Mouse (Mus musculus) layer of hippocampus, adult 18-20 months (tissue): ENCODE measurements at regions not wholly inside any gene's neighbourhood (a gene's known extent, or its start where the extent isn't known, plus 50 kb on each side); places are given as distances from the start of the nearest gene placed in this dataset.

Source experiments
- DNase-seq, 2 experiments: peaks; one replicate each; pipeline ENCODE4 v3.0.0; 2022; ENCODE audit warnings: low spot score in 2 of 2

DNA sequence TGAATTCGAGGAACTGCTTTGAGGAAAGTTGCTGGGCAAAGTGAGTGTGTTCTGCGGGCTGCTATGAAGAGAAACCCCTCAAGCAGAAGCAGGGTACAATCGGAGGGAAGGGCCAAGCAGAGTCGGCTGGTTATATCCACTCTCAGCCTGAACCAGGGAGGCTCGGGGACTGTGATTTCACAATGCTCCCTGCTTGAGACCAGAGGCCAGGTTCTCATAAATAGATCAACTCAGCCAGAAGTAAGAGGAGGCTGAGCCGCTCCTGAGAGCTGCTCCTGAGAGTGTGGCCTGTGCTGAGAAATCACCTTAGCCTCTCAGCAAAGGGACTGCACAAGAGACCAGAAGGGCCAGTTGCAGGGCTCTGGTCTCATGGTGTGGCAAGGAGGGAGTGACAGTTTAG, 149.6 kb downstream of the Tfap2c start:
- no peak for DNase-seq

DNA sequence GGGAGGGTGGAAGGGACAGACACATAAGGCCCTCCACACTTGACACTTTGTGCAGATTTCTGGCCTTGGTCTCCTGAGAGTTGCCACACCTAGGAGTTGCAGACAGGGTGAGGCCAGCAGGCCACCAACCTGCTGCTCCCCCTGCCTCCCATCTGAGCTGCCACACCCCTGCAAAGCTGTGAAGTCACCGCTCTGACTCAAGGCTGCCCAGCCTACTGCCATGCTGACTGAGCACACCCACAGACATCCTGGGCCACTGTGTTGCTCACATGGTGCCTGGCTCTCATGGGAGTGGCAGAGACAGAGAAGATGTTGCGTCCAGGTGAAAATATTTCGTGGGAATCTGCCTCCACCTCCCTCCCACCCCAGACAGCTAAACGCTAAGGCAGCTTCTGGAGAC, 150.3 kb downstream of the Tfap2c start:
- DNase-seq: no peak

DNA sequence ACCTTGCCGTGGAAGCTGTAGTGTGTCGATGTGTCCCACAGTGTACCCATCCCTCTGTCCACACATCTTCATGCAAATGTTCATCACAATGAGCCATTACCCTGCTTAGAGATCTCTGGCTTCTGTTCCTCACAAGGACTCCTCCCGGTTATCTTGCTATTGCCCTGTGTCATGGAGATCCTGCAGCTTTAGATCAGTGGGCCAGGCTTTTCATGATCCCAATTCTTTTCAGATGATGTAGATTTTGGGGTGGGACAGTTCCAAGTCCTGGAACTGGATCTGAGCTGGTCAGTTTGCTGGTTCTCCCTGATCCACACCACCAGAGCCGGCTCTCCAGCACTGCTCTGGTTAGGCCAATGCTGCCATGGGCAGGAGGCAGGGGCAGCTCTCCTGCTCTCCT, 161.2 kb downstream of the Tfap2c start:
- DNase-seq: no peak

DNA sequence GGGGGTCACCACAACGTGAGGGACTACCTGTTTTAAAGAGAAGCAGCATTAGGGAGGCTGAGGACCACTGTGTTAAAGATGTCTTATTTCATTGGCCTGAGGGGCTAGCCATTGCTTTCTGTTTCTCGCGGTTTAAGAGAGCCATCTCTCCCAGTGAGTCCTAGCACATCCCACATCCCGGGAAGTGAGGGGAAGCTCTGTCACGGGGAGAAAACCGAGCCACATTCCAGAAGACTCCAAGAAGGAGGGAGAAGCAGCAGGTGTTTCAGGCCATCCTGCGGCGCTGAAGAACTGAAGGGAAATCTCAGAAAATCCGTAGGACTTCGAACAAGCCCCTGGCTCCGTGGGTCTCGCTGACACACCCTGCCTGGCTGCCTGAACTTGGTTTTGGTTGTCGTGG, 177.3 kb downstream of the Tfap2c start:
- DNase-seq: no peak

DNA sequence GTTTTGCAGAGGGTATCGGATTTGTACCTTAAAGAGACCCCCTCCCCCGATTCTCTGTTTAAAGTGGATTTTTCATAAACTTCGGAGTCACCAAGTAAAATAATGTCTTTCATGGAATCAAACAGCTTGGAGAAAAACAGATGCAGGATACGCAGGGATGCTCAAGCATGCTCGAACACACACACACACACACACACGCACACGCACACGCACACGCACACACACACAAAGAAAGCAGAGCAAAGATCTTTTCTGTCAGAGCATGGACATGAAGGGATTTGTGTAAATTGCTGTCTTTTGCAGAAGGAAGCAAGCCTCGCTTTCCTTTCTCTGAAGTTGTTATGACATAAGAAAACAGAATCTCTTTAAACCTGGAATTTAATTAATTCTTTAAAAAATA, 178.2 kb downstream of the Tfap2c start:
- no peak for DNase-seq

DNA sequence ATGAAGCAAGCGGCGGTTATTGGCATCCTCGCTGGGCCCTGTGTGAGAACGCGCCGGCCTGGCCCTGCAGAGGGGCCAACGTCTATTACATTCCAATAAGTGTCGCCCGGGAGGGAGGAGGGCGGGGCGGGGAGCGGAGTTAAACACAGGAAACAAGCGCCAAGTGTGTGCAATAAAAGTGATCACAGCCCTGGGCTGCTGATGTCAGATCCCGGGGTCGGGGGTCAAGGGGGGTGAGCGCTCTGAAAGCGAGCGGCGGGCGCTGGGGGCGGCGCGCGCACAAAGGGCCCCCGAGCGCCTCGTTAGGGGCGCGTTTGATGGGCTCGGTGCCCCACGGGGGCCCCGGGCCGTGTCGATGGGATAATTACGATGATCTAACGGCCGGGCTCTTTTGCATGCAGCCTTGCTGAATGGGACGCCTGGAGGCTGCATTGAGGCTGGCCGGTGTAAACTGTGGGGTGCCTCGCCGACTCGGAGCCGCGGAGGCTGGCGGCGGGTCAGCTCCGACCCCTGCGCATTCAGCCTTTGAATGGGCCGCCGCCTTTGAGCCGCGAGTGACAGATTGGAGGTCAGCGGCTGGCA, 178.9 kb downstream of the Tfap2c start:
- DNase-seq: peak in 1 of 2 experiments; percentile 11

- no peak for DNase-seq
Measured at GRCm38 (mm10) chr2:172729151-172729550, 179.8 kb downstream of the Tfap2c start.

DNA sequence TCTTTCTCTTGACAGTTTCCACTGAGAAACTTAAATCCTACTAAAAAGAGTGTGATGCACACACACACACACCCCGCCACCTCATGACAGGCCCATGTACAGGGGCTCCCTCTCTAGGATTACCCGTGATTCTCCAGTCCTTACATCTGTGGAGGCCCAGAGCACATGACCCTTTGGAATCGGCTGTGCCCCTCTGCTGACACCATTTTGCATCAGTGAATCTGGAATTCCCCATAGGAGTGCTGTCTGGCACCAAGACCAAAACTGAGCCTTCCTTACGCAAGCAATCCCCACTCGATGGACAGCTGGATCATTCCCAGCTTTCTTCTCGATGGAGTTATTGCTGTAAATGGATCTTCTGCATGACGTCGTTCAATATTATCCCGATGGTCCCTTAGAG, 180.3 kb downstream of the Tfap2c start:
- no peak for DNase-seq

GRCm38 (mm10) chr2:172731408-172731807, 182.0 kb downstream of the Tfap2c start:
- DNase-seq: no peak

- no peak for DNase-seq
Measured at GRCm38 (mm10) chr2:172732453-172733210, 183.2 kb downstream of the Tfap2c start.

DNA sequence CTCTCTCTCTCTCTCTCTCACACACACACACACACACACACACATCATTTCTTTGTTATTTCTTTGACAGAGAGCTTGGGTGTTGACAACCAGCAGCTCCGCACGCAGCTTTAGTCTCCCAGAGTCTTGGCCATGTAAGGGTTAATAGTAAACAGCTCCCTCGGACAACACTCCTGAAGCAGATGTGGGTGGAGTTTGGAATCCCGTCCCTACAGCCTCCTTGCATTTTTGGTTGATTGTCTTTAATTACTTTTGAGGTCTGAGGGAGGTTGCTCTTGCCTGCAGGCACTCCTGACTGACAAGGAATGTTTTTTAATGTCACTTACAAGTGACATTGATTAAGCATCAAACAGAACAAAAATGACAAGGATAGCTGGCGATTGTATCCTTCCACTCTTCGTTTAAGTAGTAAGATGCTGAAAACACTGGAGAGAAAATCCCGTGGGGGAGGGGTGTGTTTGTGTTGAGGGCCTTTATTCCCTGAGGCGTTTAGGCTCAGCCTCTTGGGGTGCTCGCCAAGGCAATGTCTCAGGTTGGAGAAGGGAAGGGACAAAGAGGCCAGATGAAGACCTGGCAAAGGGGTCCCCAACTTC, 184.1 kb downstream of the Tfap2c start:
- DNase-seq: no peak

DNA sequence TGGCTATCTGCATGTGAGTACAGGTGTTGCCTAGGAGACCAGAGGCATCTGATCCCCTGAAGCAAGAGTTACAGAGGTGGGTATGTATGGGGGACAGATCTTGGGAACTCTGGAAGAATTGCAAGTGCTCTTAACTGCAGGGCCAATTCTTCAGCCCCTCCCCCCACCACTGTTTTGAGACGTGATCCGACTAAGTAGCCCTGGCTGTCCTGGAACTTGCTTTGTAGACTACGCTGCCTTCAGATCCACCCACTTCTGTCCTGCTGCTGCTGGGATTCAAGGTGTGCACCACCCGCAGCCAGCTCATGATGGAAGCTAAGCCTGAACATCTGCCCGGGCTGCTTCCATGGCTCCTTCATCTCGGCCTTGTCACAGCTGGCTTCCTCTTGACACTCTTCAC, 186.2 kb downstream of the Tfap2c start:
- DNase-seq: no peak

DNA sequence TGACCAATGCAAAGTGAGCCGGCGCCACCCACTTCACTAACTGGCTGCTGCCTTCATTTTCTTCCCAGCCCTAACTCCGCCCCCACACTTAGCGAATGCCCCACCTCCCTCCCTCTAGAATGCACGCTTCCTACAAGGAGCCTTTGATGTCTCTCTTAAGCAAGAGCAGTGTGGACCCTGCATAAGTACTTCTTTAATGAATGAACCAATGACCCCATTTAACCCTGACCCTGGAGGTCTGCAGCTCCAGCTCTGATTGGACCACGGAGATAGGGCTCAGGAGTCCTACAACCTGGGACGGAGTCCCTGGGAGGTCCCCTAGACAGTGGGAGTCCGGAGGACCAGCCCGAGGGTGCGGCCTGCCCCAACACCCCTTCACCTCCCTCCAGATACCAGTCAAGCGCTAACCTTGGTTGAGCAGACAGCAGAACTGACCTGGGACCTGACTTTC, 189.7 kb downstream of the Tfap2c start:
- DNase-seq: no peak

DNA sequence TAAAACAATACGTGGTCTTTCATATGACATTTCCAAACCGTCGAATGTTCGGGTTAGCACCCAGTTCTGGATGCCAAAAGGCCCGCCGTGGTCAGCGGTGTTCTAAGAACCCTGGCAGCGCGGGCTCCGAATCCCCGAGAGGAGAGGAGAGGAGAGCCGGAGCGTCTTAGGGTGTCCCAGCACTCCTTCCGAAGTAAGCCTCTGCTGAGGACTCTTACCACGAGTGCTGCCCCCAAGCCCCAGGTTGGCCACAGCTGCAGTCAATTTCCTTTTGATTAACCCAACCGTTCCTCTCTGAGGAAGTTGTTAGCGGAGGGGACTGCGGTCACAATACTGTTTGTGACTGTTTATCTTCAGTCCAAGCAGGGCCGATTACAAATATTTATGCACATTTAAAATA, 190.1 kb downstream of the Tfap2c start:
- DNase-seq: no peak

DNA sequence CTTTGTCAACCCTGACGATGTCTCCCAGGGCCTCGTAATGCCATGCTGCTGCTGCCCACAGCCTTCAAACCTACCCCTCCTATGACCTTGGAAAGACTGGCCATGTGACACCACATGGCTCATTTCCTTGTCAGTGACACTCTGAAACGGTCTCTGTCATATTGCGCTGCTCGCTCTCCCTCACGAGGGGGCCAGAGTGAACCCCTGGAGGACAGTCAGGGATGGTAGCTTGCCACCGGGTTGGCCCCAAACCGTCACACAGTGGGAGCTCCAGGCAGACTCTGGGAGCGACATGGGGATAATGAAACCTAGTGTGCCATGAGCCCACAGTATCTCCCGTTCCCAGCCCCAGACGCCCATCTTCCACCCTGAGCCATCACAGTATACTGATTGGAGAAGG, 188.8 kb downstream of the Bmp7 start:
- DNase-seq: no peak

- DNase-seq: no peak
Measured at GRCm38 (mm10) chr2:172755686-172756471, 184.2 kb downstream of the Bmp7 start.

DNA sequence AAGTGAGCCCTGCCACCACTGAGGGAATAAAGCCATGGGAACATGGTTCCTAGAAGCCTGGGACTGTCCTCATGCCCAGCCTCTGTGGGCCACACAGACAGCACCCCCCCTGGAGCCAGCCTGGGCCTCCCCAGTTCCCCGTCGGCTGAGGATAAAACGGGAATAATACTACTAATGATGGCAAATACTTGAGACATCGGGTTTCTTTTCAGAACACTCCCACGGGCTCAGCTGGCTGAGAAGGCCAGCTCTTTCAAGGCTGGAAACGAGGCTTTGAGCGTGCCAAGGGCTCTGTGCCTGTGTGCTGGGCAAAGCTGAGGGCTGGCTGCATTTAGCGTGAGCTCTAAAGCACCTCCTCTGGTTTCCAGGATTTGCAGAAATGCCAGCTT, 183.7 kb downstream of the Bmp7 start:
- peak; percentile 29 to 61 for DNase-seq

DNA sequence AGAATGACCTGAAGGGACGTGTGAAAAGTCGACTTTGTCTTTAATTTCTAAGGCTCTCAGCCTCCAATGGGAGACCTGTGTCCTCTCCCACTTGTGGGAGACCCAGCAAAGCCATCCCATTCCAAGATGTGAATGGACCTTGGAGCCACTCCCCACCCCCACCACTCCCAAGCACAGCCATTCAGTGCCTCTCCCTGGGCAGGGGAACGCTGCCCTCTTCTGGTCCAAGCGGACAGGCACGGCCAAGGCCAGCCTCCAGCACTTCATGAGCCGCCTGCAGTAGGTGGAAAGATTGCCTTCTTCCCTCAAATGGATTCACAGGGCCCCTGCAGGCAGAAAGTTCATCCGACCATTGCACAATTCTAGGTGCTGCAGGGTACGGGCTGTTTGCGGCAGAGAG, 181.6 kb downstream of the Bmp7 start:
- DNase-seq: peak in 1 of 2 experiments; percentile 39

DNA sequence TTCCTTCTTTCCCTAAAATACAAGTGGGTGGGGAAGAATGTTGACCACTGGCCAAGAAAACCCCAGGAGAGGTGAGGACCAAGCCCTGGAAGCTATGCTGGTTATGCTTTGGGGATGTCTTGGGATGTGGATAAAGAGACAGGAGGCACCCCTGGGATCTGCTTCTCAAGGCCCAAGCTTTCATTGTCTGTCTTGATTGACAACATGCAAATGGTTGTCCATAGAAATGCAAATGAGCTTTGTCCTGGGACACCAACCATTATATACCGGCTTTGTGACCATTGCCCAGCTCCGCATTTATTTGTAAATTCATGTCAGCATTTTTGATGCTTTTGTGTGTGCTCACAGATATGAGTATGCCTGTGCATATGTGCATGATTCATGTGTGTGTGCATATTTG, 174.9 kb downstream of the Bmp7 start:
- DNase-seq: no peak

- no peak for DNase-seq
Measured at GRCm38 (mm10) chr2:172766403-172766802, 173.7 kb downstream of the Bmp7 start.

GRCm38 (mm10) chr2:172768756-172769155, 171.4 kb downstream of the Bmp7 start:
- DNase-seq: no peak

DNA sequence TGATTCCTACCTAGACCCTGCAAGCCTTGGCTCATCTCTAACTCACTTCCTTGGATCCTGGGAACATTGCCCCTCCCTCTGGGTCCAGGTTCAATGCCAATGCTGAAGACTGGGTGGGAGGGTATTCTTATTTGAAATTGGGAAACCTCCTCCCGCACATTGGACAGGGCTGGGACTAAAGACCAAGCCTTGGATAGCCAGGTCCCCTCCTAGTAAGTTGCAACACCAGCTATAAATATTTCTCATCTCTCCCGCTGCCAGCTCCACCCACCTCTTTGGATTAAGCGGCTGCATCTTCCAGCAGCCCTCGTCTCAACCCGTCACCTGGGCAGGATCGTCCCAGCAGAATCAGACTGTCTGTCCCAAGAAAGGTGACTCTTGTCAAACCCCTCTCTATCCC, 170.1 kb downstream of the Bmp7 start:
- DNase-seq: no peak
